Mouse (Mus musculus): ENCODE data around the gene Adnp. TPM values are rescaled to one million over a fixed set of nuclear protein-coding genes. Genes with fewer than 3 reads are reported as not detected.

Gene Adnp
- polyA plus RNA-seq (2014; fragmentation: Illumina TruSeq; extraction: RNeasy Lipid Tissue Mini Kit (QIAGEN cat#74804); ENCODE audit: low read depth, low replicate concordance) = 13.6 TPM

DNA sequence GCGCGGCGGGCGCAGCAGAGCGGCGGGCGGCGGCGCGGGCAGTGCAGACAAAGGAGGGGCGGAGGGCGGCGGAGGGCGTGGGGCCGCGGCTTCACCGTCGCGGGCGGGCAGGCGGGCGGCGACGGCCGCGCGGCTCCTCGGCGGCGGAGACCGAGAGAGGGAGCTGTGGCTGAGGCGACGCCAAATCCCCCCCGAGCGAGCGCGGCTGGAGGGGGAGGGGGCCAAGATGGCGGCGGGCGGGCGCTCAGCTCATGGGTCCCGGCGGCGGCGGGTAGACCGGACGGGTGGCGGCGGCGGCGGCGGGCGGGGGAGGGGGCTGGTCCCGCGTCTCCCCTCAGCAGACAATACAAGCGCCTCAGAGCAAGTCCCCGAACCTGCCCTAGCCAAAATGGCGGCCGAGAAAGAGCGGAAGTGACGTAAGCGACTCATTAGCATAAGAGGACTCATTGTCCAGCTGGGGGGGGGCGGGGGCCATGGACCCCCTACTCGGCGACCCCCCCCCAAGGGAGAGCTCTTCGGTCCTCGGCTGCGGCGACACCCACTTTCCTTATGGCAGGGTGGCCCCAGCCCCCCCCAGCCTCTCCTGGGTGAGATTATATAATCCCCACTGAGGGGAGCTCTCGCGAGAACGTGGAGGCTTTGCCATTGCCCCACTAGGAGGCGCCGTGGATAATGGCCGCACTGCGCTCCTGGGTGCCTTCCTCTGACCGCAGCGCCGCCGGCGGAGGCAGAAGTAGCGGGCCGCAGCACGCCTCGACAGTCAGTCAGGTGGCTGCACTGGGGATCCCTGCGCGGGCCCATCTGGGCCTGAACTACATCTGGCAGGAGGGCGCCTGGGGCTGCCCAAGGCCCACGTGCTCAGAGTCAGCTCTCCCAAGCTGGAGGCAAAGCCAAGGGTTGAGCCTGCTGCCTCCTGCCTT is at the start of gene Adnp:
Gene Adnp (minus strand): TSS at position 388 of the 920 bp plus-strand sequence.

DNA sequence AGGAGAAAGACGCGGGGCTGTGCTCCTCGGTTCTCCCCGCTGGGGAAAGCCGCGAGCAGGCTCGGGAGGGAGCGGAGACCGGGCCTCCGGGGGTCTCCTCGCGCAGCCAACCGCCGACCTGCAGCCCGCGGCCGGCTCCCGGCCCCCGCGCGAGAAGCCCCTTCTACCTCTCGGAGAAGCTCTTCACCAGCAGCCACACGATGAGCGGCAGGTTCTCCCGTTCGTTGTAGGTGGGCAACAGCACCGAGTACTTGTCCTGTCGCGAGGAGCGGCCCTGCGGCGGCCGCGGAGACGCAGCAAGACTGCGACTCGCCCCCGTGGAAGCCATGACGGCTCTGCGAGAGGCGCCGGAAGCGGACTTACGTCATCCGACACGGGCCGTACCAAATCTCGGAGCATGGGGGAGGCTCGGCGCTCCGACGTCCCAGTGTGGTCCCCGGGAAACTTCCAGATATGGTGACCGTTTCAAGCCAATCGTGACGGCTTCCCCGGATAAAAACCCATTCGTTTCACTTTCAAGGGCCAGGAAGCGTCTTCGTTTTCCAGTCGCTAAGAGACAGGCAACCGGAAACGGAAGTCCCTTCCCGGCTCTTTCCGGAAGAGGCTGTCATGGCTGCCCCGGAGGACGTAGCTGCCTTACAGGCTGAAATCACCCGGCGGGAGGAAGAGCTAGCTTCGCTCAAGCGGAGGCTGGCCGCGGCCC is 23.3 kb upstream of the Adnp start, which contains the start of the genes Gm20716, Dpm1 and Mocs3:
Gene Gm20716 (minus strand): TSS at position 339 of the 703 bp plus-strand sequence.
Gene Dpm1 (minus strand): TSS at position 566 of the 703 bp plus-strand sequence.
Gene Mocs3 (plus strand): TSS at position 597 of the 703 bp plus-strand sequence.

Other genes starting within 250 kb of the Adnp start
- not detected for gene Ripor3, start 196.5 kb downstream of the Adnp start, polyA plus RNA-seq (2014; fragmentation: Illumina TruSeq; extraction: RNeasy Lipid Tissue Mini Kit (QIAGEN cat#74804); ENCODE audit: low read depth, low replicate concordance)
- gene Pard6b, start 126.1 kb downstream of the Adnp start, polyA plus RNA-seq (2014; fragmentation: Illumina TruSeq; extraction: RNeasy Lipid Tissue Mini Kit (QIAGEN cat#74804); ENCODE audit: low read depth, low replicate concordance) = 3.6 TPM
- gene Gm20716, start 23.3 kb upstream of the Adnp start, polyA plus RNA-seq (2014; fragmentation: Illumina TruSeq; extraction: RNeasy Lipid Tissue Mini Kit (QIAGEN cat#74804); ENCODE audit: low read depth, low replicate concordance) = 142 TPM
- 255 TPM for gene Dpm1, start 23.5 kb upstream of the Adnp start, polyA plus RNA-seq (2014; fragmentation: Illumina TruSeq; extraction: RNeasy Lipid Tissue Mini Kit (QIAGEN cat#74804); ENCODE audit: low read depth, low replicate concordance)
- 7.4 TPM for gene Mocs3, start 23.5 kb upstream of the Adnp start, polyA plus RNA-seq (2014; fragmentation: Illumina TruSeq; extraction: RNeasy Lipid Tissue Mini Kit (QIAGEN cat#74804); ENCODE audit: low read depth, low replicate concordance)
- 1.7 TPM for gene Kcng1, start 74.6 kb upstream of the Adnp start, polyA plus RNA-seq (2014; fragmentation: Illumina TruSeq; extraction: RNeasy Lipid Tissue Mini Kit (QIAGEN cat#74804); ENCODE audit: low read depth, low replicate concordance)

Measured in testis, adult 10 weeks (tissue).